Mouse (Mus musculus) liver, embryonic 11.5 days (tissue): ENCODE data around the gene Emp3. TPM values are rescaled to one million over a fixed set of nuclear protein-coding genes. Genes with fewer than 3 reads are reported as not detected.
"Not testable (repeated sequence)": the region's sequence is repeated elsewhere in the genome, so short reads cannot be mapped to it uniquely, and the experiment has no call there.

Source experiments
- ATAC-seq: fragments of 200-750 bp; cut with Nextera tagmentation; replicated peaks from 2 replicates; pipeline ENCODE4 v1.8.0; 2017; ENCODE audit warnings: moderate number of reproducible peaks, mild to moderate bottlenecking, moderate TSS enrichment, moderate library complexity; ENCODE audit not compliant: low FRiP score
- DNase-seq: peaks from one replicate; pipeline ENCODE4 v3.0.0-alpha.2; 2017; ENCODE audit warnings: low spot score
- H3K27ac ChIP-seq: fragments of 300-500 bp; sonication (generic); 2 replicates; pipeline ENCODE4 v1.5.1; 2014; ENCODE audit warnings: mild to moderate bottlenecking, low read depth, low read length, control low read depth
- H3K27me3 ChIP-seq: fragments of 300-500 bp; sonication (generic); replicated peaks from 2 replicates; pipeline ENCODE4 v1.6.1; 2014; ENCODE audit warnings: low read length, mixed read lengths; ENCODE audit not compliant: control insufficient read depth, insufficient read depth
- H3K36me3 ChIP-seq: fragments of 300-500 bp; sonication (generic); 2 replicates; pipeline ENCODE4 v1.6.1; 2014; ENCODE audit warnings: mild to moderate bottlenecking, low read length, moderate library complexity, mixed read lengths; ENCODE audit not compliant: control insufficient read depth, insufficient read depth
- H3K4me1 ChIP-seq: fragments of 300-500 bp; sonication (generic); replicated peaks from 2 replicates; pipeline ENCODE4 v1.6.1; 2014; ENCODE audit warnings: low read length, mixed read lengths; ENCODE audit not compliant: control insufficient read depth, insufficient read depth
- H3K4me2 ChIP-seq: fragments of 300-500 bp; sonication (generic); 2 replicates; pipeline ENCODE4 v1.6.1; 2014; ENCODE audit warnings: mild to moderate bottlenecking, control low read depth, moderate library complexity
- H3K4me3 ChIP-seq: fragments of 300-500 bp; sonication (generic); 2 replicates; pipeline ENCODE4 v1.5.1; 2014; ENCODE audit warnings: low read depth, low read length, control low read depth
- H3K9ac ChIP-seq: fragments of 300-500 bp; sonication (generic); 2 replicates; pipeline ENCODE4 v1.6.1; 2014; ENCODE audit warnings: low read depth, low read length, control low read depth
- H3K9me3 ChIP-seq: fragments of 300-500 bp; sonication (generic); 2 replicates; pipeline ENCODE4 v1.6.1; 2016; ENCODE audit warnings: low read length, inconsistent platforms, mixed read lengths; ENCODE audit not compliant: control insufficient read depth
- WGBS: fragments of 180-500 bp; shearing (Covaris S2); extraction: QIAGEN DNeasy Blood & Tissue Kit; methylation state at CpG from one replicate; pipeline ENCODE4 v1.1.7; 2014; 5-methylcytosine and 5-hydroxymethylcytosine counted together
- polyA plus RNA-seq: library from polyadenylated mRNA; unstranded; fragments of >200 nt; fragmentation: Nextera tagmentation; extraction: Ambion mirVana; gene quantifications from 2 replicates; pipeline ENCODE4 v1.2.1, GENCODE M21; 2014

Gene Emp3
- polyA plus RNA-seq, 1 experiment from 2014 or later, result 99.6 TPM

DNA sequence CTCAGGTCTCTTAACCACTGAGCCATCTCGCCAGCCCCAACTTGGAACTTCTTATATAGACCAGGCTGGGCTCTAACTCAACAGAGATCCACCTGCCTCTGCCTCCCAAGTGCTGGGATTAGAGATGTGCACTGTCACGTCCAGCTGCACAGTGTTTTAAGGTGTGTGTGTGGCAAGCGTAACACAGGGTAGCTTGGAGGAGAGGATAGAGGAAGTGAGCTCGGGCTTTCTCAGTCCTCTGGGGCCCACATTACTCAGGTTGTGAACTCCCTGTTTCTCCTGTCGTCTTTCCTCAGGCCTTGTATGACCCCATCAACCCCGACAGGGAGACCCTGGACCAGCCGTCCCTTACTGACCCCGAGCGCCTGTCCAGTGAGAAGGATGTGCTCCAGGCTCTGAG is 14.6 kb downstream of the Emp3 start:
- Histone ChIP-seq H3K36me3 (peaks cover 11% of the 10 kb centered on the region; the same call in 1 of the 2 replicates), H3K4me1 (0 out of 2 replicates have a peak, but pooled peaks cover 2% of the 10 kb centered on the region), H3K4me3 (no peak overlapping the region), H3K9me3 (no peaks in the 10 kb centered on the region; the same call in 1 of the 2 replicates), H3K9ac (no peak overlapping the region), H3K4me2 (no peak overlapping the region), H3K27ac (no peak overlapping the region), H3K27me3 (no peaks in the 10 kb centered on the region)
- no peak for DNase-seq
- no peak for ATAC-seq
- WGBS, result 82% methylated on average over 9 of the region's 9 CpGs

DNA sequence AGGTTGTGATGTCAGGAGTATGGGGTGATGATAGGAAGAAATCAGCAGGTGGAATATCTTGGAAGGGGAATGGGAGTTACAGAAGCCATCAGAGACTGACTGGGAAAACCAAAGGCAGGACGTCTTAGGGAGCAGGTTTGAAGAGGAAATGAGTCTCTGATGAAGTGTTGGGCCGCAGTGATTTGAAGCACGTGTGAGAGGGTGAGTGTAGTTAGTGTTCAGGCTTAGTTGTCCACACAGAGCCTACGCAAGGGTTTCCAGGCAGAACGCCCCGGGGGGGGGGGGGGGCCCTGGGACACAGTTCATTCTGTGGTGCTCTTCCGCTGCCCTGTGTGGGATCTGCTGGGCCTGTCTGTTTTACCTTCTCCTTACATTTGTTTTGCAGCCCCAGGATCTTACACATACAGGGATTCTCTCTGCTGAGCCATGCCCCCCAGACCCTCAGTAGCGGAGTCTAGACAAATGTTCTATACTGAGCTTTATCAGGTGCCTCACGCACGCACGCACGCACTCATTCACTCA is 18.7 kb downstream of the Emp3 start:
- no peak for ATAC-seq
- peaks cover 4% of the 10 kb centered on the region; the same call in 1 of the 2 replicates for H3K4me1 ChIP-seq
- H3K9me3 ChIP-seq, result no peaks in the 10 kb centered on the region
- no peaks in the 10 kb centered on the region for H3K27me3 ChIP-seq
- H3K4me2 ChIP-seq, result no peak overlapping the region
- no peak overlapping the region for H3K4me3 ChIP-seq
- no peak for DNase-seq
- no peaks in the 10 kb centered on the region for H3K36me3 ChIP-seq
- 80% methylated on average over 11 of the region's 12 CpGs for WGBS
- no peak overlapping the region for H3K27ac ChIP-seq
- no peak overlapping the region for H3K9ac ChIP-seq

DNA sequence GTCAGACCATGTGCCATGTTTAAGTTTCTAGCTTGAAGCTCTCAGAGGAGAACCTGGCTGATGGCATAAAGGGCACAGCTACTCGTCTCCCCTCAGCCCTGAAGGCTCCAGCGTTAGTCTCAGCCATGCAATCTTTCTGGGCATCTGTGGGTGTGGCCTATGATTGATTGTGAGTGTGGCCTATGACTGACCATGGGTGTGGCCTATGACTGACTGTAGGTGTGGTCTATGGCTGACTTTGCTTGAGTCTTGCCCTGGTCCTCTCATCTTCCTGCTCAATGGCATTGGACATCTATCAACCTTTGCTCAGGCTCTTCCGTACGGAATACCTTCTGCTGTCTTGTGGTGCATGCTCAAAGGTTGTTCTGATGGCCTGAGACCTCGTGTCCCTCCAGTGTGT is 19.6 kb downstream of the Emp3 start:
- DNase-seq (no peak), ATAC-seq (peak; percentile 60)
- Histone ChIP-seq H3K27ac (no peak overlapping the region), H3K4me1 (peaks cover 4% of the 10 kb centered on the region; the same call in 1 of the 2 replicates), H3K4me3 (no peak overlapping the region), H3K36me3 (no peaks in the 10 kb centered on the region), H3K9ac (no peak overlapping the region), H3K4me2 (no peak overlapping the region), H3K9me3 (no peaks in the 10 kb centered on the region), H3K27me3 (no peaks in the 10 kb centered on the region)
- WGBS, result 52% methylated on average over 5 of the region's 5 CpGs

DNA sequence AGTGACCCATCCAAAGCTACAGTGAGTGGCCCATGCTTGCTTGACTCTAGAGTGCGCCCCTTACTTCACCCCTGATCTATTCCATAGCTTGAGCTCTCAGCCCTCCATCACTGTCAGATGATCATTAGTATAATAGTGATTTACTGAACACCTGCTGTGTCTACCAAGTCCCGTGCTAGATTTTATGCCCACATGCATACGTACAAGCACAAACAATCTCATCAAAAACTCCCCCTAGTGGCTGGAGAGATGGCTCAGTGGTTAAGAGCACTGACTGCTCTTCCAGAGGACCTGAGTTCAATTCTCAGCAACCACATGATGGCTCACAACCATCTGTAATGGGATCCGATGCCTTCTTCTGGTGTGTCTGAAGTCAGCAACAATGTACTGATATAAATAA is 23.1 kb downstream of the Emp3 start:
- Histone ChIP-seq H3K27ac (peak overlapping the region; percentile 70; the same call in 1 of the 2 replicates), H3K9ac (peak overlapping the region; percentile 80; the same call in 1 of the 2 replicates), H3K4me2 (peak overlapping the region; percentile 77), H3K4me3 (peak overlapping the region; percentile 58)
- H3K4me1 ChIP-seq, H3K36me3 ChIP-seq, H3K27me3 ChIP-seq, ATAC-seq, DNase-seq, H3K9me3 ChIP-seq: not testable (repeated sequence)
- WGBS, result 51% methylated on average over 4 of the region's 4 CpGs

DNA sequence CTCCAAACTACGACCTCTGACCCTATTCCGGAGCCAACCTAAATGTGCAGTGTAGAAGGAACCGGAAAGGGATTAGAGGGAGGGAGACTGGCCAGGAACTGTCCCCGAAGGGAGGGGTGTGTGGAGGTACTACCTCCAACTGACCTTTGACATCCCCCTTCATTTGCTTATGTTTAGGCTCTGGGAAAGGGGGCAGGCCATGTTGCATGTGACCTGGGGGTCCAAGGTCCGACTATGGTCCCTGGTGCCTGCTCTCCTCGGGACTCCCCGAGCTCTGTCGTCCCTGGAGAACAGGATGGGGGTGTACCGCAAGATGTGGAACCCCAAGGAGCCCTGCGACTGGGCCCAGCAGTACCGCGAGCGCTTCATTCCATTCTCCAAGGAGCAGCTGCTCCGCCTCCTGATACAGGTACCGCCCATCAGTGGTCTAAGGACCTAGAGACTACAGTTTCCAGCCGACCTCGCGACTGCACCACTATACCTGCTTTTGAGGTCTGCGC is 23.9 kb downstream of the Emp3 start:
- H3K4me1 ChIP-seq, result peaks cover 8% of the 10 kb centered on the region
- H3K9me3 ChIP-seq, result no peaks in the 10 kb centered on the region
- H3K36me3 ChIP-seq, result no peaks in the 10 kb centered on the region
- peak overlapping the region; percentile 58 for H3K4me3 ChIP-seq
- peak overlapping the region; percentile 70 for H3K27ac ChIP-seq
- no peaks in the 10 kb centered on the region for H3K27me3 ChIP-seq
- peak overlapping the region; percentile 80 for H3K9ac ChIP-seq
- DNase-seq (peak; percentile 69), ATAC-seq (peak; percentile 69)
- 1% methylated on average over 19 of the region's 19 CpGs for WGBS
- peak overlapping the region; percentile 77 for H3K4me2 ChIP-seq

DNA sequence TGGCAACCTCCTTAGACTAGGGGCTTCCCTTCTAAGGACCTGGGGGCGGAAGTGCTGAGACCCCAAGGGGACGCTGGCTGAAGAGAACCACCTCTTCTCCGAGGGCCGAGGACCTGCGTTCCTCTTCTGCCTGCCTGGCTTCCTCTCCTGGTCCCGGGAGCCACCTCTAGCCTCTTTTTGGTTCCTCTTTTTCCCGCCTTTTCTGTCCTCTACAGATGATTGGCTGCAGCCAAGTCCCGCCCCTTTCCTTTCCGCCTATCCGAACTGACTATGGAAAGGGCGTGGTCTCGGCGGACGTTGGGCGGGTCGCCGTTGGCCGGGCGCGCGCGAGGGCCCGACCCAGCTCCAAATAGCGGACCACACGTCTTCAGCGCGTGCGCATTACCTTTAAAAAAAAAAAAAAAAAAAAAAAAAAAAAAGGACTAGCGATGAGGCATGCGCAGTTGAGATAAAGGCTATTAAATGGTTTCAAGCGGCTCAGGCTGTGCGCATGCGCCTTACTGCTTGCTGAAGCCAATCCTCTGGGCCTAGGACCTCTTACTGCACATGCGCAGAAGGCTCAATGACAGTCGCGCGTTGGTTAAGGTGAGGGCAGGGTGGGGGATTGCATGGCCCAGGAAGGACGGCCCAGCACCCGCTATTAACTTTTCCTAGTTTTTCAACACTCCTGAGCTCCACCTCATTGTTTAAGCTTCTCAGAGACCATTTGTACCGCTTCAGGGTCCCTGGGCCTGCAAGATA is 24.5 kb downstream of the Emp3 start, which contains the start of the genes Syngr4 and Tmem143:
Syngr4 (minus strand) TSS at position 198 of the 741 bp plus-strand sequence.
Tmem143 (plus strand) TSS at position 425 of the 741 bp plus-strand sequence.
- peak within 1 kb of the TSS; percentile 80 for H3K9ac ChIP-seq
- ATAC-seq, result peak; percentile 83

DNA sequence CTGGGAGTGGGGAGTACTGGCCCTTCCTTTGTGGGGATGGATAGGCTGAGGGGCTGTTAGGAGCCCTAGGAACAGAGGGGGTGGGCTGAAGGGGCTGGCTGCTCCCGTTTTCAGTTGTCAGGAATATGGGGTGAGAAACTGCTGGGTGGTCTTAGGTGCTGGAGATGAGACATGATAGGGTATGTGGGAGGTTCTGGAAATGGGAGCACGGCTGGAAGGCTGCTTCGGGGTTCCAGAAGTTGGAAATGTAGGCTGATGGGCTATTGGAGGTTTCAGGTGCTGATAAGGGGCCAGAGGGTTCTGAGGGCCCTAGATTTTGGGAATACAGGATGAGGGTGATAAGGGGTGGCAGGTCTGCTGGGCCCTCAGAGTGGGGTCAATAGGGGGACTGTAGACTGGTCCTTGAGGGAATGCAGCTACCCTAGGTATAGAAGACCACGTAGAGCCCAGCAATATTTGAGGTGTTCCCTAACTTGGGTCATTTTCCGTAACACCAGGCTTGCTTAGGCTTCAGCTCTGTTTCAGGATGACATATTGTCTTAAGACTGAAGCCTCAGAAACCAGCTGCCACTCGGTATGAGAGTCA is 25.2 kb downstream of the Emp3 start:
- DNase-seq (no peak), ATAC-seq (no peak; the same call in 1 of the 2 replicates)
- Histone ChIP-seq H3K27ac (peak overlapping the region; percentile 49; the same call in 1 of the 2 replicates), H3K4me3 (0 out of 2 replicates have a peak overlapping the region, but pooled peaks have one; percentile 58), H3K27me3 (no peaks in the 10 kb centered on the region), H3K4me2 (peak overlapping the region; percentile 55), H3K9ac (peak overlapping the region; percentile 54), H3K9me3 (no peaks in the 10 kb centered on the region), H3K4me1 (peaks cover 5% of the 10 kb centered on the region), H3K36me3 (no peaks in the 10 kb centered on the region)
- 72% methylated on average over 6 of the region's 6 CpGs for WGBS

More for the DNA sequence above, 24.5 kb downstream of the Emp3 start, which contains the start of the genes Syngr4 and Tmem143:
- Histone ChIP-seq H3K36me3 (no peaks in the 10 kb centered on the region), H3K4me2 (peak within 1 kb of the TSS; percentile 77), H3K4me3 (peak within 1 kb of the TSS; percentile 58), H3K4me1 (peaks cover 6% of the 10 kb centered on the region), H3K27ac (peak within 1 kb of the TSS; percentile 70), H3K9me3 (no peaks in the 10 kb centered on the region), H3K27me3 (no peaks in the 10 kb centered on the region)
- WGBS, result under 1% methylated on average over 40 of the region's 40 CpGs
- DNase-seq, result peak; percentile 95

DNA sequence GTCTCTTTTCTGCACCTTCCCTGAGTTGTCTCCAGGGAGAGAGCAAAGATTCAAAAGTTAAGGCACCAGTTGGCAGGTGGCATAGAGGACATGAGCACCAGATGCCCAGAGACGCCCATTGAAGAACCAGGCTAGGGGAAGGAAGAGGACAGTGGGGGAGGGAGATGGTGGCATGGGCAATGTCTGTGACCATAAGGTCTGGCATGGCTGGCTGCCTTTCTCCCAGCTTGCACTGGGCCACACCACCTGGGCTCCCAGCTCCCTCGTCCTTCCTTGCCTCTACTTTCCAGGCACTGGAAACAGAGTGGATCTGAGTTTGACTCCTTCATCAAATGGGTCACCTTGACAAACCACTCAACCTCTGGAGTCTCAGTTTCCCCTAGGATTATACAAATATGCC is 28.6 kb downstream of the Emp3 start:
- Histone ChIP-seq H3K4me3 (no peak overlapping the region), H3K4me2 (no peak overlapping the region), H3K27ac (no peak overlapping the region), H3K4me1 (peaks cover 5% of the 10 kb centered on the region; the same call in 1 of the 2 replicates), H3K27me3 (no peaks in the 10 kb centered on the region), H3K9me3 (no peaks in the 10 kb centered on the region), H3K9ac (no peak overlapping the region), H3K36me3 (no peaks in the 10 kb centered on the region)
- DNase-seq (no peak), ATAC-seq (no peak)
- 76% methylated on average over 2 of the region's 2 CpGs for WGBS
